Mouse (Mus musculus) forebrain, postnatal 0 days (tissue): ENCODE results near the gene Ilf3. TPM values are rescaled to one million over a fixed set of nuclear protein-coding genes. Genes with fewer than 3 reads are reported as not detected.

Source experiments
- ATAC-seq: fragments of 200-750 bp; cut with Nextera tagmentation; 2 replicates; pipeline ENCODE4 v1.8.0; 2017; ENCODE audit warnings: mild to moderate bottlenecking, moderate library complexity
- DNase-seq: peaks from one replicate; pipeline ENCODE4 v3.0.0-alpha.2; 2015
- H3K27ac ChIP-seq: fragments of 300-500 bp; sonication (generic); 2 replicates; pipeline ENCODE4 v1.5.1; 2014; ENCODE audit warnings: low read depth, mild to moderate bottlenecking, antibody characterized with exemption, low read length, moderate library complexity, mixed read lengths
- H3K27me3 ChIP-seq: fragments of 300-500 bp; sonication (generic); 2 replicates; pipeline ENCODE4 v1.6.1; 2014; ENCODE audit warnings: mild to moderate bottlenecking, low read length, mixed read lengths; ENCODE audit not compliant: insufficient read depth
- H3K36me3 ChIP-seq: fragments of 300-500 bp; sonication (generic); 2 replicates; pipeline ENCODE4 v1.6.1; 2014; ENCODE audit warnings: mild to moderate bottlenecking, moderate library complexity; ENCODE audit not compliant: insufficient read depth
- H3K4me1 ChIP-seq: fragments of 300-500 bp; sonication (generic); 2 replicates; pipeline ENCODE4 v1.6.1; 2014; ENCODE audit warnings: antibody characterized with exemption; ENCODE audit not compliant: insufficient read depth
- H3K4me2 ChIP-seq: fragments of 300-500 bp; sonication (generic); 2 replicates; pipeline ENCODE4 v1.6.1; 2014; ENCODE audit warnings: low read depth, mild to moderate bottlenecking, moderate library complexity
- H3K4me3 ChIP-seq: fragments of 300-500 bp; sonication (generic); 2 replicates; pipeline ENCODE4 v1.5.1; 2014; ENCODE audit warnings: low read depth, low read length, mixed read lengths
- H3K9ac ChIP-seq: fragments of 300-500 bp; sonication (generic); 2 replicates; pipeline ENCODE4 v1.6.1; 2014; ENCODE audit warnings: mild to moderate bottlenecking
- H3K9me3 ChIP-seq: fragments of 300-500 bp; sonication (generic); 2 replicates; pipeline ENCODE4 v1.6.1; 2016; ENCODE audit warnings: low read length
- CTCF ChIP-seq: sonication (generic); IDR thresholded peaks from 2 replicates; pipeline ENCODE4 v1.5.1; 2016; ENCODE audit warnings: antibody characterized with exemption, control low read depth, low read depth
- WGBS: fragments of 180-500 bp; shearing (Covaris S2); extraction: QIAGEN DNeasy Blood & Tissue Kit; methylation state at CpG from one replicate; pipeline ENCODE4 v1.1.7; 2014; 5-methylcytosine and 5-hydroxymethylcytosine counted together
- polyA plus RNA-seq: library from polyadenylated mRNA; unstranded; fragments of >200 nt; fragmentation: Nextera tagmentation; extraction: Ambion mirVana; gene quantifications from 2 replicates; pipeline ENCODE4 v1.2.1, GENCODE M21; 2015
- total RNA-seq: library from RNA; depleted of rRNA; stranded (reverse); fragments of >200 nt; gene quantifications from 2 replicates; pipeline ENCODE4 v1.2.3, GENCODE M21; 2014

Gene Ilf3
- total and polyA plus RNA-seq, 2 experiments from 2014 or later = 135 to 214 TPM

DNA sequence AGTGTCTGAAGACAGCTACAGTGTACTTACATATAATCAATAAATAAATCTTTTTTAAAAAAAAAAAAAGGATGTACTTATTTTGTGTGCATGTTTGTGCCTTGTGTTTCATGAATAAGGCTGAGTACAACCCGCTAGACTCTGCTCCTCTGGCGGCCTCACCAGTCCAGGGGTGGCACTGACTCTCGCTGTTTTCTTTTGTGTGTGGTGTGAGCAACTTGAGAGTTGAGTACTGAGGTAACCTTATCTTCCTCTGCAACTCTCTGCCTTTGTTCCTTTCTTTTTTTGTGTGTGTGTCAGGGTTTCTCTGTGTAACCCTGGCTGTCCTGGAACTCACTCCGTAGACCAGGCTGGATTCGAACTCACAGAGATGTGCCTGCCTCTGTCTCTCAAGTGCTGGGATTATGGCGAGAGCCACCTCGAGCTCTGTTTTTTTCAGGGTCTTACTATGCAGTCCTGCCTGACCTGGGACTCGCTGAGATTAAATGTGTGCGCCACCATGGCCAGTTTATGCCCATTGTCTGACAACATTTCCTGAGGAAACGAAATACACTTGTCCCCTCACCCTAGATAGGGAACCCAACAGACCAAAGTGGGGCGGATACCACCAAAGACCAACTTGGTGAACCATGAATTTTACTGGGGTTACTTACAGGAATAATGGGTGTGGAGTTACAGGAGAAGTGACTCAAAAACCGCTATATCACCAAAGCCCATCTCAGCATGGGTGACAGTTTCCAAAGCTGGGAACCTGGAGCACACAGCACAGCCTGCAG is 36.1 kb upstream of the Ilf3 start:
- no peak overlapping the region for H3K9ac ChIP-seq
- WGBS = 84% methylated on average over 12 of the region's 12 CpGs
- ATAC-seq = no peak
- no peak overlapping the region for H3K4me3 ChIP-seq
- no peak overlapping the region for H3K27ac ChIP-seq
- no peak for TF ChIP-seq CTCF
- no peak overlapping the region for H3K4me2 ChIP-seq
- no peaks in the 10 kb centered on the region for H3K36me3 ChIP-seq
- no peak for DNase-seq
- H3K9me3 ChIP-seq = no peaks in the 10 kb centered on the region
- no peaks in the 10 kb centered on the region for H3K4me1 ChIP-seq
- H3K27me3 ChIP-seq = no peaks in the 10 kb centered on the region

GRCm38 (mm10) chr9:21332161-21333061 is 35.3 kb upstream of the Ilf3 start:
- 28% methylated on average over 9 of the region's 9 CpGs for WGBS
- no peak for TF ChIP-seq CTCF

DNA sequence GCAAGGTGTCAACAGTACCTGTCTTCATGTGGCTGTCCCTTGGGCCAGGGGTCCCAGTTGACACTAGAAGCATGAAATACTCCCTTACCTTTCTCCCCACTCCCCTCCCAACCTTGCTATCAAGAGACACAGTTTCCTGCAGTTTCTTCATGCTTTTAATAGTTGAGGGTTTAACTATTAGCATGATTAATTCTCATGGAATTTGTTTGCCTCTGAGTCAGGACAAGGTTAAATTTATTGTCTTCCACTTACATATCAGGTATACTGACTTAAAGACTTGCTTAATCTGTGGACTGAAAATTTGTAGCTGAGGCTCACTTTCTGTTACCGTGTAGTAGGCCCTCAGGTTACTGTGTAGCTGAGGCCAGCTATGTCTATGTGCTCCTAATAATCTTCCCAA is 34.1 kb upstream of the Ilf3 start:
- H3K9ac ChIP-seq = no peak overlapping the region
- DNase-seq (no peak), ATAC-seq (no peak)
- H3K4me2 ChIP-seq = no peak overlapping the region
- no peaks in the 10 kb centered on the region for H3K36me3 ChIP-seq
- no peaks in the 10 kb centered on the region for H3K4me1 ChIP-seq
- WGBS = 92% methylated on average over 1 of the region's 1 CpGs
- H3K4me3 ChIP-seq = no peak overlapping the region
- no peaks in the 10 kb centered on the region for H3K9me3 ChIP-seq
- TF ChIP-seq CTCF = no peak
- no peaks in the 10 kb centered on the region for H3K27me3 ChIP-seq
- H3K27ac ChIP-seq = no peak overlapping the region

More at GRCm38 (mm10) chr9:21332161-21333061, 35.3 kb upstream of the Ilf3 start:
- H3K27me3 ChIP-seq = no peaks in the 10 kb centered on the region
- DNase-seq (no peak), ATAC-seq (peak; percentile 29)
- H3K4me1 ChIP-seq = no peaks in the 10 kb centered on the region
- no peak overlapping the region for H3K9ac ChIP-seq
- no peak overlapping the region for H3K4me3 ChIP-seq
- no peaks in the 10 kb centered on the region for H3K36me3 ChIP-seq
- H3K4me2 ChIP-seq = no peak overlapping the region
- no peaks in the 10 kb centered on the region for H3K9me3 ChIP-seq
- H3K27ac ChIP-seq = no peak overlapping the region

DNA sequence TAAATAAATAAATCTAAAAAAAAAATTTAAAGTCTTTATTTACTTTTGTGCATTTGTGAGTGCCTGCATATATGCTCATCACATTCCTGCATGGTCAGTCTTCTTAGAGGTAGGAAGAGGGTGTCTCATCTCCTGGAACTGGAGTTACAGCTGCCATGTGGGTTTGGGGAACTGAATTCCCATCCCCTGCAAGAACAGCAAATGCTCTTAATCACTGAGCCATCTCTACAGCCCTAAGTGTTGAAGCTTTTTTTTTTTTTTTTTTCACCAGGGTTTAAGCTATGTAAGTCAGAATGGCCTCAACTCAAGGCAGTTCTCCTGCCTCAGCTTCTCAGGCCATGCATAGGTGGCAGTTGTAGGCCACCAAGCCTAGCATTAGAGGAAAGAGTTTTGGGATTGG is 32.9 kb upstream of the Ilf3 start:
- Histone ChIP-seq H3K36me3 (no peaks in the 10 kb centered on the region), H3K4me2 (no peak overlapping the region), H3K9ac (no peak overlapping the region), H3K27me3 (no peaks in the 10 kb centered on the region), H3K9me3 (no peaks in the 10 kb centered on the region), H3K4me1 (no peaks in the 10 kb centered on the region), H3K4me3 (no peak overlapping the region), H3K27ac (no peak overlapping the region)
- no peak for DNase-seq
- no peak for TF ChIP-seq CTCF
- no peak for ATAC-seq

DNA sequence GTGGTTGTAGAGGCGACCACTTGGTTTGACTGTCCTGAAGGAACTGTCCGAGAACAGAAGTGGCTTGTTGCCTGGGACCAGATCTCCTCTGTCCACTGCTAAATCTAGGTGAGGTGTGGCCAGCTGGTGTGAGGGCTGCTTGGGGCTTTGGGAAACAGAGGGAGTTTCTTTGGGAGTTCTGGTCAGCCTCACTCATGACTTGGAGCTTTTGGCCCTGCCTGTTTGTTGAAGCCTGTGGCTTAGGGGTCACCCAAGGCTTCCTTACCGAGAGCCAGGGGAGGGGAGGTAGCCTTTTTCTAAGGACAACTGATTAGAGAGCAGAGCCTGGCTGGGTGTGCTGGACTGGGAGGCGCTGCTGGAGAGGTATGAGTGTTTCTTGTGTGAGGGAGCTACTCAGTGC is 32.3 kb upstream of the Ilf3 start:
- no peak overlapping the region for H3K4me2 ChIP-seq
- H3K9me3 ChIP-seq = no peaks in the 10 kb centered on the region
- no peak overlapping the region for H3K4me3 ChIP-seq
- H3K36me3 ChIP-seq = no peaks in the 10 kb centered on the region; the same call in 1 of the 2 replicates
- ATAC-seq (no peak), DNase-seq (no peak)
- H3K4me1 ChIP-seq = no peaks in the 10 kb centered on the region
- no peaks in the 10 kb centered on the region for H3K27me3 ChIP-seq
- H3K9ac ChIP-seq = no peak overlapping the region
- H3K27ac ChIP-seq = no peak overlapping the region
- WGBS = 85% methylated on average over 4 of the region's 4 CpGs
- TF ChIP-seq CTCF = no peak

DNA sequence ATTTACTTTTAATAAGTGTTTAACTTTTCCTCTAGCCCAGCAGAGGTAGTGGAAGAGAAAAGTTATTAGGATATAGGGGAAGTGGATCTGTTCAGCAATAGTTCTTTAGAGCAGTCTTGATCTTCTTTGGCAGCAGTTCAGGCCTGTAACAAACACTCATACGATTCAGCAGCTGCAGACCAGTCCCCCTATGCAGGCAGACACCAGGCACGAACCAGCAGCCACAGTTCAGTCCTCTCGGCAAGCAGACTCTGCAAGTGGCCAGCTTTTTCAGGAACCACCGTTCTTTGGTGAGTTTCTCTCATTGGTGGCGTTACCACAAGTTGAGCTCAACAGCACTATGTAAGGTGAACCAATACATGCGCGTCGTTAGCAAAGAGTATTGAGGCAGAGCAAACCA is 31.2 kb upstream of the Ilf3 start:
- Histone ChIP-seq H3K4me3 (no peak overlapping the region), H3K4me1 (no peaks in the 10 kb centered on the region), H3K9me3 (no peaks in the 10 kb centered on the region), H3K9ac (no peak overlapping the region), H3K36me3 (peaks cover 2% of the 10 kb centered on the region), H3K4me2 (no peak overlapping the region), H3K27ac (no peak overlapping the region), H3K27me3 (no peaks in the 10 kb centered on the region)
- TF ChIP-seq CTCF = no peak
- ATAC-seq (no peak), DNase-seq (no peak)
- WGBS = 75% methylated on average over 8 of the region's 8 CpGs

- Histone ChIP-seq H3K27ac (no peak overlapping the region), H3K4me1 (no peaks in the 10 kb centered on the region), H3K4me2 (no peak overlapping the region), H3K4me3 (no peak overlapping the region), H3K9me3 (no peaks in the 10 kb centered on the region), H3K9ac (no peak overlapping the region), H3K36me3 (peaks cover 14% of the 10 kb centered on the region), H3K27me3 (no peaks in the 10 kb centered on the region)
- whole genome bisulfite sequencing = 24% methylated on average over 18 of the region's 20 CpGs
- DNase-seq = no peak
- no peak for TF ChIP-seq CTCF
- ATAC-seq = no peak
Observed at GRCm38 (mm10) chr9:21337652-21338051, 30.0 kb upstream of the Ilf3 start.
